Mouse (Mus musculus) Patski (cell line): ENCODE data around the gene Sik3. TPM values are rescaled to one million over a fixed set of nuclear protein-coding genes. Genes with fewer than 3 reads are reported as not detected.

Experiments used
- ATAC-seq: fragments of 100-300 bp; one replicate; pipeline ENCODE4 v1.8.0; 2021
- CTCF ChIA-PET: fragments of 350-600 bp; sonication (Branson Sonifier 250); formaldehyde crosslinking; loops from one replicate; lab custom pipeline; 2022; ENCODE audit warnings: inconsistent platforms; lab: Charles Lee
- POLR2A ChIA-PET: fragments of 350-600 bp; sonication (Branson Sonifier 250); formaldehyde crosslinking; loops from one replicate; lab custom pipeline; 2022; ENCODE audit warnings: antibody characterized with exemption, inconsistent platforms; lab: Charles Lee
- DNase-seq: peaks from one replicate; pipeline ENCODE4 v3.0.0-alpha.2; 2011; ENCODE audit warnings: low read depth, low spot score
- H3K27me3 ChIP-seq: fragments of 371-371 bp; one replicate; pipeline ENCODE4 v1.5.1; 2021
- CTCF ChIP-seq: fragments of 100-300 bp; IDR thresholded peaks from one replicate; pipeline ENCODE4 v1.5.1; 2021
- in situ Hi-C: fragments of 300-500 bp; cut with MboI; formaldehyde crosslinking; loops from 3 replicates; pipeline ENCODE4 v1.11.1; 2018; ENCODE audit warnings: low pct_unique_long_range_greater_than_20kb, mixed read lengths
- polyA plus RNA-seq: library from polyadenylated mRNA; unstranded; gene quantifications from one replicate; pipeline ENCODE4 v1.2.3, GENCODE M21; 2021

Gene Sik3
- polyA plus RNA-seq, 1 experiment from 2014 or later, result 46.2 TPM

DNA sequence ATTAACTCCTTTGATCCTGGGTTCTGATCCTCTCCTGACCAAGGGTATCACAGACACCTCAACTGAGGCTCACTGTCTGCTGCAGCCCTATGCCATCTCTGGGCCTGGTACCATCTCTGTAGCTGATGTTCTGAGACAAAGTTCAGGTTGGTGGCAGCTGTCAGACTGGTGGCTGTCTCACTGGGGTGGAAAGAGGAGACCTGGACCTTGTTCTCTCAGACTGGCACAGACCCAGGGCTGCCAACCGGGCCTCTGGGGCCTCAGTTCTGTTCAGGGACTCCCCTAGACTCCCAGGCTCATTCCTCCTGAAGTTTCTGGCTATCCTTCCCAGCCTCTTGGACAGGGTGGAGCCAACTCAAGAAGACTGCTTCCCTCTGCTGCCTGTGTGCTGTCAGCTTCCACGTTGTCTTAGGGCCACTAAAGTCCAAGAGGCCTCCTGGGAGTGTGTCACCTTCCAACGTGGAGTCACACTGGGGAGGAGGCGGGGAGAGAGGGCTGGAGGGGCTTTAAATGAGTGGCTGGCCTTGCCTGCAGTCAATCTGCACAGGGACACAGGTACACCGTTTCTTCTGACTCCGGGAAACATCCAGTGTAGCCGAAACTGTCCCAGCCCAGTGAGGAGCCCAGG, 228.0 kb downstream of the Sik3 start, which contains the start of gene Apoa4:
TSS of gene Apoa4 (plus strand) at position 171 of the 628 bp plus-strand sequence.
- DNase-seq (no peak), ATAC-seq (no peak)
- POLR2A ChIA-PET, result no interaction called here
- TF ChIP-seq CTCF, result no peak
- CTCF ChIA-PET, result interaction anchor here (2.3 kb wide), 1 partner anchor 11 kb away, joined by 8 read pairs; no protein-coding TSS in a partner anchor
- peaks cover 43% of the 10 kb centered on the region for H3K27me3 ChIP-seq
- in situ Hi-C loops, result no loop called here

DNA sequence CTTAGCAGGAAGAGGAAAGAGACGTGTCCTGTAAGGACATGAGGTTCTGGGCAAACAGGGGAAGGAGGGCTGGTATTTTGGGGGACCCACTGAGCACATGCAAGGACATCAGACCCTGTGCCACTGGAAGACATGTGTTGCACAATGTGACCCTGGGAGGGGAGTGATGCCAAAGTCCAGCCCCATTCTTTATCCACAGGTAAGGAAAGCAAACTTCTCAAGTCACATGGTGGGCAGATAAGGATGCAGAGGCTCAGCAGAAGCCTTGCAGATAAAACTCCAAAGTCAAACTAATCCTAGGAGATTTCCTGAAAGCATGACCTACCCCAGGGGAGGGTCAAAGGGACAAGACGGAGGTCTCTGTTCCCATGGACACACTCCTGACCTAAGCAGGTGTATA, 229.2 kb downstream of the Sik3 start:
- TF ChIP-seq CTCF, result no peak
- in situ Hi-C loops, result no loop called here
- H3K27me3 ChIP-seq, result peaks cover 43% of the 10 kb centered on the region
- CTCF ChIA-PET, result interaction anchor here (1.6 to 2.0 kb wide), 2 partner anchors 12 to 51 kb away, joined by 3 to 8 read pairs; no protein-coding TSS in a partner anchor
- POLR2A ChIA-PET, result no interaction called here
- DNase-seq (no peak), ATAC-seq (no peak)

DNA sequence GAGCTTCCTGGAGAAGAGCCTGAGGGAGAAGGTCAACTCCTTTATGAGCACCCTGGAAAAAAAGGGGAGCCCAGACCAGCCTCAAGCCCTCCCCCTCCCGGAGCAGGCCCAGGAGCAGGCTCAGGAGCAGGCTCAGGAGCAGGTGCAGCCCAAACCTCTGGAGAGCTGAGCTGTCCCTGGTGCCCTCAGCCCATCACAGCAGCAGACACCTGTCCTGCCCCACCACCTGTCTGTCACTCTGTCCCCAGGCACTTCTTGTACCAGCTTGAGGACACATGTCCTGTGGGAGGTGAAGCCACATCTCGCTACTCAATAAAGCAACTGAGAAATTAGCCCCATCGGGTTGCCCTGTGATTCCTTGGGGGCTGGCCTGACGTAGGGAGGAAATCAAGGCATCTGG, 230.5 kb downstream of the Sik3 start:
- DNase-seq (no peak), ATAC-seq (no peak)
- CTCF ChIA-PET, result interaction anchor here (0.6 to 2.0 kb wide), 3 partner anchors 13 to 1379 kb away, joined by 3 to 8 read pairs (median 3); no protein-coding TSS in a partner anchor
- POLR2A ChIA-PET, result no interaction called here
- H3K27me3 ChIP-seq, result peaks cover 39% of the 10 kb centered on the region
- in situ Hi-C loops, result no loop called here
- TF ChIP-seq CTCF, result no peak

GRCm38 (mm10) chr9:46243584-46243983, 231.0 kb downstream of the Sik3 start:
- DNase-seq (no peak), ATAC-seq (no peak)
- no peak for TF ChIP-seq CTCF
- CTCF ChIA-PET, result interaction anchor here (1.3 kb wide), 1 partner anchor 302 kb away, joined by 3 read pairs; no protein-coding TSS in a partner anchor
- POLR2A ChIA-PET, result no interaction called here
- in situ Hi-C loops, result no loop called here
- H3K27me3 ChIP-seq, result peaks cover 41% of the 10 kb centered on the region

- CTCF ChIA-PET, result interaction anchor here (0.7 to 3.3 kb wide), 6 partner anchors 10 to 54 kb away, joined by 3 to 19 read pairs (median 3); no protein-coding TSS in a partner anchor
- DNase-seq (peak; percentile 7), ATAC-seq (peak; percentile 67)
- TF ChIP-seq CTCF, result no peak
- in situ Hi-C loops, result no loop called here
- POLR2A ChIA-PET, result interaction anchor here (0.6 kb wide), 1 partner anchor 310 kb away, joined by 6 read pairs; no protein-coding TSS in a partner anchor
- H3K27me3 ChIP-seq, result peaks cover 31% of the 10 kb centered on the region
These were observed 234.2 kb downstream of the Sik3 start for GRCm38 (mm10) chr9:46246752-46247324.

DNA sequence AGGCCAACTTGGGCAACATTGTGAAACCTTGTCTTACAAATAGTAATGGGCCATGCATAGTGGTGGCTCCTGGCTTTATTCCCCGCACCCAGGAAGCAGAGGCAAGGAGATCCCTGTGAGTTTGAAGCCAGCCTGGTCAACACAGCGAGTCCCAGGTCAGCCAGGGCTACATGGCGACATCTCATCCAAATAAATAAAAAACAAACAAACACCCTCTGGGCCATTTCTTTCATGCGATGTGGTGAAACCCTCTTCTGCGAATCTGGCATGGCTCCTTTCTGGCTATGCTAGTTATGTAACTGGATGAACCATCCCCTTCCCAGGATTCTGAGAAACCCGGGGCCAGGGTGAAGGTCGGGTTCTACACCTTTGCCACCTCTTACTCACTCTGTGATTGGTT, 243.6 kb downstream of the Sik3 start:
- ChIA-PET POLR2A (no interaction called here), CTCF (no interaction called here)
- in situ Hi-C loops, result no loop called here
- H3K27me3 ChIP-seq, result peaks cover 26% of the 10 kb centered on the region
- no peak for TF ChIP-seq CTCF
- ATAC-seq (no peak), DNase-seq (no peak)

DNA sequence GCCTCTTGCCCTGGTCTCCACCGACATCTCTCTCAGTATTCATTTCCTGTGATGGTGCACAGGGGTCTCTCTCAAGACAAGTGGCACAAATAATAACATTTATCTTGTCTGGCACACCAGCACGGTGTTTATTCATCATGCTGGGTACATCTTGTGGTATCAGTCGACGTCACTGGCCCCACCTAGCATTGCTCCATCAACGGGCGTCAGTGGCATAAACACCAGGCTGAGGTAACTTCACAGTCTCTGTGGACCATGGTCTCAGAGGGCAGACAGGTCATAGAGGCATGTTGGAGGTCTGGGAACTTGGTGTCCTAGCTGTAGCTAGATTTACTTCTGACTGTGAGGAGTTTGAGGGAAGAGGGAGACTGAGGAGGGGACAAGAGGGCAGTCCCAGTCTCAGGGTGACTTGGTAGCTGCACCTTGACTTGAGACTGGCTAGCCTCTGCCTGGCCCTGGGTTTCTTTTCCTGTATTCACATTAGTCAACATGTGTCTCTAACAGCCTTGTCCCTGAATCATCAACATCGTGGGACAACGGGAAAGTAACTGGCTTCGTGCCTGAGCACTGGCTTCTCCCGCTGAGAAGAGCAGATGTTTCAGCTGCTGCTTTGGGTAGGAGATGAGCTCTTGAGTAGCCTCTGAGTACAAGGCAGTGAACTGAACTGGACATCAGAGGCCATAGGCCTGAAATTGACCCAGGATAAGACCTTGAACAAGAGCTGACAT, 244.2 kb downstream of the Sik3 start:
- in situ Hi-C loops, result no loop called here
- POLR2A ChIA-PET, result no interaction called here
- no peak for ATAC-seq
- TF ChIP-seq CTCF, result no peak
- peaks cover 27% of the 10 kb centered on the region for H3K27me3 ChIP-seq
- CTCF ChIA-PET, result interaction anchor here (1.0 kb wide), 1 partner anchor 11 kb away, joined by 4 read pairs; no protein-coding TSS in a partner anchor
- DNase-seq, result no peak

DNA sequence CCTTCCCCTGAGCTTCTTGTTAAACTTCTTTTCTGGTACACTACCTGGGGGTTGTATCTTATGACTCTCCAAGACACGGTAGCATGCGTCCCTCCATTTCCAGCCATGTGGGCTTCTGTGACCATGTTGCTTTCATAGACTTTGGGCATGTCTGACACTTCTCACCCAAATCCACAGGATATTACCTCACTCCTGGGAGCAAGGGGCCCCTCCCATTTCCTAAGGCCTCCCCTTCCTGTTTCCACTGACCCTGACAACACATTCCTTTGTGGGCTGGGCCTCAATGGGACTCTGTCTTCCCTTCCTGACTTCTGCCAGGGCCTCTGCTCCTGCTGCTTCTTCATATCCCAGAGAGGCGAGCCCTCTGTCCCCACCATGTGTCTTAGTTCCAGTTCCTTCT, 244.9 kb downstream of the Sik3 start:
- H3K27me3 ChIP-seq, result peaks cover 28% of the 10 kb centered on the region
- DNase-seq (no peak), ATAC-seq (no peak)
- TF ChIP-seq CTCF, result no peak
- ChIA-PET CTCF (interaction anchor here (1.0 kb wide), 1 partner anchor 11 kb away, joined by 4 read pairs; no protein-coding TSS in a partner anchor), POLR2A (no interaction called here)
- in situ Hi-C loops, result no loop called here

DNA sequence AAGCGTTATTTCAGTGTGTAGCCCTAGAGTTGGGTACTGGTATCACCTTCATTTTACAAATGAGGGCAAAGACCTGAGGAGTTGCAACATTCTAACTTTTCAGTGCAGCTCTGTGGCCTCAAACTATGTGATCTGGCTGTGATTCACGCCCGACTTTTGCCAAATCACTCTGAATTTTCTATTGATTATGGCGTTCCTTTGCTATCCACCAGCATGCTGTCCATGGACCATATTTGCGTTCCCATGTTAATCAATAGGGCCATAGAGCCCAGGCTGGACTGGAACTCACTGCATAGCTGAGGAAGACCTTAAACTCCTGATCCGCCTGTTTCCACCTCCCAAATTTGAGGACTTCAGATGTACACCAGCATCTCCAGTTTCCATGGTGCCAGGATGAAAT, 246.5 kb downstream of the Sik3 start:
- H3K27me3 ChIP-seq, result peaks cover 32% of the 10 kb centered on the region
- CTCF ChIA-PET, result interaction anchor here (0.7 to 1.3 kb wide), 2 partner anchors 12 to 43 kb away, joined by 3 read pairs; no protein-coding TSS in a partner anchor
- in situ Hi-C loops, result no loop called here
- DNase-seq, result no peak
- POLR2A ChIA-PET, result interaction anchor here (0.8 kb wide), 1 partner anchor 11 kb away, joined by 3 read pairs; no protein-coding TSS in a partner anchor
- no peak for TF ChIP-seq CTCF
- ATAC-seq, result no peak

DNA sequence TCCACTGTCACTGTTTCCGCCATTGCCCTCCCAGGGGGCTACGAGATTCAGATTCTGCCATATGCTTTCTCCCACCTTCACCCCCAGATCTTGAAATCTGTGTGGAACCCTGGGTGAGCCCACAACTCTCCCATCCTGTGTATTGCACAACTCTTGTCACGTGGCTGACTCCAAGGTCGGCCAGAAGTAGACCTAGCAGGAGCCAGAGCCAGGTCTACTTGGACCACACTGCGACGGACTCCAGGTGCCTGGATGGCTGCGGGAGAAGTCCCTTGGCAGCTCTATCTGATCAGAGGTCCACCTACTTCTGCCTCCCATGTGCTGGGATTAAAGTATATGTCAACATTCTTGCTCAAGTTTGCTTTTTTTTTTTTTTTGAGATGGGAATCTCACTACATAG, 248.5 kb downstream of the Sik3 start:
- no peak for DNase-seq
- CTCF ChIA-PET, result no interaction called here
- no peak for TF ChIP-seq CTCF

More for the DNA sequence above, 248.5 kb downstream of the Sik3 start:
- ATAC-seq, result no peak
- peaks cover 35% of the 10 kb centered on the region for H3K27me3 ChIP-seq
- in situ Hi-C loops, result no loop called here
- POLR2A ChIA-PET, result no interaction called here
